Mouse (Mus musculus): ENCODE results near the gene Aox1. TPM values are rescaled to one million over a fixed set of nuclear protein-coding genes. Genes with fewer than 3 reads are reported as not detected.
A peak's percentile ranks its signal among the peaks of the same experiment; 100 is the strongest.
"Not testable (repeated sequence)": the region's sequence is repeated elsewhere in the genome, so short reads cannot be mapped to it uniquely, and the experiment has no call there.

The Aox1 gene
- 1 to 10 TPM; 2.7 to 2.9 TPM for total RNA-seq (2021)

GRCm38 (mm10) chr1:58029636-58030117 lies at the start of gene Aox1:
TSS of gene Aox1 (plus strand) at chr1:58029931.
- intact Hi-C loops (cut with DNase I): loop anchor here (2.0 kb wide), 1 partner anchor 605 kb away; no protein-coding TSS in a partner anchor
- peak; percentile 72 to 76 for DNase-seq

- intact Hi-C loops (cut with DNase I): no loop called here
These were observed 40.6 kb upstream of the Aox1 start for GRCm38 (mm10) chr1:57989052-57989600.

DNA sequence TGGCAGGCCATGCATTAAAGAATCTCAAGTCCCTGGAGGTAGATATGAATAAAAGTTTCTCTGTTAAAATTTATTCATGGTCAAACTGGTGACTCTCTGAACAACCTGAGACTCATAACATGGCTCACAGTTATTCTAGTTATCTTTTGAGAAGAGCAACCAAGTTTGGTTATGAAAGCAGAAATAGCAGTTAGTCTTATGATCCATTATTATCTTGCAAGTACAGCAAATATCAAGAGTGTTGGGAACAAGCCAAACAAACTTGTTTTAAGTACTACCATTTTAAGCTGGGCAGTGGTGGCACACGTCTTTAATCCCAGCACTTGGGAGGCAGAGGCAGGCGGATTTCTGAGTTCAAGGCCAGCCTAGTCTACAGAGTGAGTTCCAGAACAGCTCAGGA lies 38.5 kb upstream of the Aox1 start:
- no peak for DNase-seq
- intact Hi-C loops (cut with DNase I): loop anchor here (2.0 kb wide), 1 partner anchor 20 kb away; no protein-coding TSS in a partner anchor

More at GRCm38 (mm10) chr1:57989052-57989600, 40.6 kb upstream of the Aox1 start:
- peak; percentile 28 to 34 for DNase-seq

DNA sequence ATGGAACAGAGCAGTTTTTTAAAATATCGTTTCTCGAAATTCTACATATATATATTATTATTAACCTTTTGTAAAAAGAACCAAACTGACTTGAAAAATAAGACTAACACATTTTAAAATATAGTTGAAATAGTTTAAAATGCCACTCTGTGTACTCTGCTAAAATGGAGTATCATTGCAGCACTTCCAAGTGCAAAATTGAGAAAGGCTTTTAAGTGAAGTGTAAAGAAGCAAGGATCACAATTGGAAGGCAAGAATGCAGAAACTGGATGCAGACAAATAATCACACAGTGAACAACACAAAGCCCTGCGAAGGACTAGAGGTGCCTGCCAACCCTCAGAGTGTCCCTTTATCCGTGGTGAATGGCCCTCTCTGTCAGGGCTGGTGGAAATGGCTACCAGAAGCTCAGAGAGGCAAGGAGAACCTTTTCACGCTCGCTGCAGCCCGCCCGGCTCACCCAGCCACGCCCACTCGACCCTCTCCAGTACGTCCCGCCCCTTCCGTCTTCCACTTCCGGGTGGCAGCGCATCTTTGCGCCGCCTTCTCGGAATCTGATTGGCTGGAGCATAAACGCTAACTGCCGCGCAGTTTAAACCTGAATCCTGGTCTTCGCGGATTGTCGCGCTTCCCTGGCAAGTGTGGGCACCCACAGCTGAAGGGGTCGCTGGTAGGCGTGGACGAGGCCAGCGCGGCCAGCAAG lies 34.1 kb upstream of the Aox1 start, which contains the start of gene Sgo2a:
Gene Sgo2a (plus strand): TSS at position 540 of the 701 bp plus-strand sequence.
- intact Hi-C loops (cut with DNase I): no loop called here
- peak; percentile 93 to 96 for DNase-seq

DNA sequence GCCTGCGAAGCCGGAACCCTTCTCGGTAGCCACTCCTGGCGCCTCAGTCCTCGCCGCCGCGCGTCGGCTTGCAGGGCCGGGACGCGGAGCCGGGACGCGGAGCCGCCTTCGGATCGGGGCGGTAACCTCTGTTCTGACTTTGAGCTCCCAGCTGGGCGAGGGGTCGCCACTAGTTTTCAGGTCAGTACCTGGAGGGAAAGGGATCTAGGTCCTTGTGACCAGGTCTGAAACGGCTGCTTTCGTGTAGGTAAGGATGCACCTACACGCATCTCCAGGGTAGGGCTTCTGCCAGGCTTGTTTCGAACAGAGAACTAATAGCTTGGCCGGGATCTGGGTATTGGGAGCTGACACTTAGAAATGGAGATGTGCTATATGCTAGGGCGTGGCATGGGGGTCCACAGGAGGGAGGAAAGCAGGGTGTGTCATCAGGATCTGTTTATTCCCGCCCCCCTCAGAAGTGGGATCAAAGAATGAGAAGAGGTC lies 33.6 kb upstream of the Aox1 start:
- intact Hi-C loops (cut with DNase I): no loop called here
- no peak for DNase-seq

DNA sequence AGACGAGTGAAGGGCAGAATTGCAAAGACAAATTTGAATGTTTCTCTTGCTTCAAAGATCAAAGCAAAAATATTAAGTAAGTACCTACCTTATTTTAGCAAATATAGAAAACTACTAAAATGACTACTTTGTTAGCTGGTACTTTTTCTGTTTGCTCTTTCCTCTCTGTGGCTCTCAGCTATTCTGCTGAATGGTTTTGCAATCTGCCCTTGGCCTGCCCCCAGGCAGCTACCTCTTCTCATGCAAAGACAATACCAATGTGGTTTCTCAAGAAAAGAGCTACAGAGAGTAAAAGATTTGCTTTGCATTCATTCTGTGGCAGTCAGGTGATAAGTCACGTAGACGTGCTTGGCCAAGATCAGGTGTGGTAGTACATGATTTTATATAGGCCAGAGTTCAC lies 31.6 kb upstream of the Aox1 start:
- intact Hi-C loops (cut with DNase I): no loop called here
- no peak for DNase-seq

- DNase-seq; intact Hi-C loops (cut with DNase I): not testable (repeated sequence)
These were observed 23.3 kb upstream of the Aox1 start for GRCm38 (mm10) chr1:58006388-58006787.

DNA sequence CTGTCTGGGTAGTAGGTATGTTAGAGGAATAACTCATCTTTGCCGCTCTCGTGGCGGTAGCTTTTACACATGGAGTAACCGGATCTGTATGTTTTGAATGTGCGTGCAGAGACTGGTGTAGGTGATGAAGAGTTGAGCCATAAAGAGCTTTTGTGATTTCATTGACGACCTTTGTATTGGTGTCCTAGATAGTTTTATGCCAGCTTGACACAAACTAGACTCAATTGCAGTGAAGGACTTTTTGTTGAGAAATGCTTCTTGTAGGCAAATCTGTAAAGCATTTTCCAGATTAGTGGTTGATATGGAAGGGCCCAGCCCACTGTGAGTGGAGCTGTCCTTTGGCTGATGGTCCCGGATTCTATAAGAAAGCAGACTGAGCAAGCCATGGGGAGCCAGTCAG lies 10.9 kb upstream of the Aox1 start, which contains the start of gene Kctd18:
Gene Kctd18 (minus strand): TSS at position 101 of the 400 bp plus-strand sequence.
- intact Hi-C loops (cut with DNase I): no loop called here
- DNase-seq: no peak

- intact Hi-C loops (cut with DNase I): no loop called here
- no peak for DNase-seq
These were observed 2.0 kb upstream of the Aox1 start for GRCm38 (mm10) chr1:58027707-58028106.

DNA sequence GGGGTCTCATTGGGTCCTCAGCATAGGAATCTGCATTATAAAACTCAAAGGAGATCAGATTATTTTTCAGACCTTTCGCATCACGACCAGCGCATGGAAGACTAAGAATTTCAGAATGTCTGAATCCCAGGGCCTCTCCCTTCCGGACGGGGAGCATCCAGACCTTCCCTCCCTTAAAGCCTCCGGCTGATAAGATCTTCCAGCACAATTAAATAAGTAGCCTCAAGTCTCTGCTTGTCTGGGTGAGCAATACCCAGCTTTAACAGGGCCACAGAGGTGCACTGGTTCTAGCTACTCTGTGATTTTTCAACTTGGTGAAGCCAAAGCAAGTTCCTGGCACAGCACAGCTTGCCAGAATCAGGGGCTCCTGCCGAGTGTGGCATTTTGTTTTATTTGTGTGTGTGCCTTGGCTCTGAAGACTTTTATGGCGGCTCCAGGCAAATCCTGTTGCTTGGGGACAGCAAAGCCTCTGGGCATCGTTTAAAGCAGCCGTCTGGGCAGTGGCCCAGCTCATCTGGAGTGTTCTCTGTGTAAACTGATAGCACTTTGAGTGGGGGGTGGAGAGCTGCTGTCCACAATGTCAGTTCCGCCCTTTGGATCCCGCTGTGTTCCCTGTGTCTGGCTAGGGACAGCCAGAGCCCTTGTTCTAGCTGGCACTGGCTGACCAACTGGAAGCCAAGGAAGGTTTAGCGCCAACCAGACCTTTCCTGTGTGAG lies 583 bp downstream of the Aox1 start:
- intact Hi-C loops (cut with DNase I): loop anchor here (2.0 kb wide), 1 partner anchor 606 kb away; no protein-coding TSS in a partner anchor
- peak; percentile 90 to 92 for DNase-seq

DNA sequence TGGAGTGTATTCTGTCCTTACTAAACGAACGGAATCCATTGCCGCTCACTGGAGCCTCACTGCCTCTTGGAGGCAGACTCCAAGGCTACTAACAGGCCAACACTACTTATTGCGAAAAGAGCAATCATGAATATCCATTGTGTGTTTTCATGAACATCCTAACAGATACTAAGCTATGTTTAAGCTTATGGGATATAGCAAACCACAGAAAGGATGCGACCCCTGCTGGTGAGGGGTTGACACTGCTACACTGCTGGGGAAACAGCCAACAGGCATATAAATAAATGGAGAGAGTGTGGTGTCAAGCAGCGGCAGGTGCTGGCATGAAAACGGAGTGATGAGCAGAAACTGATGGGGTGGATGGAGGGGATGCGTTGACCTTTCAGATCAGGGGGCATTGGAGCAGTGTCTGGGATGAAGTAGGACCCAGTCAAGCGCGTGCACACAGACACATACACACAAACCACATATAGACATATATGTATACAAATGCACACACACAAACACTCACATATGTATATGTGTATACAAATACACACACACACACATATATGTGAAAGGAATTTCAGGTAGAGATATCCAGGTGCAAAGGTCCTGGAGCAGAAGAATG lies 1.5 kb downstream of the Aox1 start:
- DNase-seq: peak; percentile 51 to 65
- intact Hi-C loops (cut with DNase I): loop anchor here (2.0 kb wide), 1 partner anchor 606 kb away; no protein-coding TSS in a partner anchor

DNA sequence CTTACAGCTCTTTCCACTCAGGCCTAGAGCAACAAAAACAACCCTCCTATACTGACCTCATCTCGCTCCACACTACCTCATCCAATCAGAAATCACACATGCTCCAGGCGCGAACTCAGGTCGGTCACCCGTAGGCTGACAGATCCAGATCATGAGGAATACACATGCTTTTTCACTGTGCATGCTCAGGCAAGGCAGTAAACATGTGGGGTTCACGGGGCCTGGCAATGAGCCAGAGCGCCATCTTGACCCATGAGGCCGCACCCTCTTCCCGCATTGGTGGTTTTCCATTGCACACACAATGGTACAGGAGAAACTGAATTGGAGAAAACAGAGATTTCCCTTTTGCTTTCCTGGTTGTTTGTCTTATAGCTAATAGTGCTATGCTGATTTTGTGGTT lies 7.6 kb downstream of the Aox1 start:
- intact Hi-C loops (cut with DNase I); DNase-seq: not testable (repeated sequence)

- DNase-seq: no peak
- intact Hi-C loops (cut with DNase I): no loop called here
These were observed 15.3 kb downstream of the Aox1 start for GRCm38 (mm10) chr1:58045076-58045475.

- no peak for DNase-seq
- intact Hi-C loops (cut with DNase I): no loop called here
These were observed 15.8 kb downstream of the Aox1 start for GRCm38 (mm10) chr1:58045546-58045945.

DNA sequence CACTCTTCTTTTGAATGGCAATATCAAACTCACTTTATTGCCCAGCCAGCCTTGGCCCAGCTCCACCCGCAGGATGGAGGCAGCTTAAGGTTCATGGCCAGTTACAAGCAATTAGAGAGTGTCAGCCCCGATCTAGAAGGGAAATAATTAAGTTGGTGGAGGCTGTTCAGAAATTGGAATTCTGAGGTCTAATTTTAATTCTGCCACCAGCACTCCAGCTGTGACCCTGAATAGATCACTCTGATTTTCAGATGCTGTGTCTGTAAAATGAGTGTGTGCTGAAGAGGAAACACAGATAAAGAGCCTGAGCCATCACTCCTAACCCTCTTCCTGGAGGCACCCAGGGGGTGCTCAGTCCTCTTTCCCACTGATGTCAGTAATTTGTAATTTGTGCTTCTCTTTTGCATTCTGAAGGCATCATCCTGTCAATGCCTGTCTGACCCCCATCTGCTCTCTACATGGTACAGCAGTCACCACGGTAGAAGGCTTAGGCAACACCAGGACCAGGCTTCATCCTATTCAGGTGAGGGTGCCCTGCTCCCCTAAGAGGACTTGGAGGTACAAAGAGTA lies 17.1 kb downstream of the Aox1 start:
- no peak for DNase-seq
- intact Hi-C loops (cut with DNase I): no loop called here

DNA sequence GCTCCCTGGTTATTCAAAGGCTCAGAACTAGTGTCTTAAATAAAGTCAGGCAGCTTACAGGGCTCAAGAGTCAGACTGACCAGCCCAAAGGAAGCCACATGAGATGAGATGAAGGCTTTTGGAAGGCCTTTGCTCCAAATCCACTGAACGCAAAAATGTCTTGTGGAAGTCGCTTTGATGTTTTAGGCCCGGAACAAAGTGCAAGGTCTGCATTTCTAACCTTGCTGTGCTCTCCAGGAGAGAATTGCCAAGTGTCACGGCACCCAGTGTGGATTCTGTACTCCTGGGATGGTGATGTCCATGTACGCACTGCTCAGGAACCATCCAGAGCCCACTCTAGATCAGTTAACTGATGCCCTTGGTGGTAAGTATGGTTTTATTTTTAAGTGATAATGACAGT lies 19.4 kb downstream of the Aox1 start:
- no peak for DNase-seq
- intact Hi-C loops (cut with DNase I): no loop called here

DNA sequence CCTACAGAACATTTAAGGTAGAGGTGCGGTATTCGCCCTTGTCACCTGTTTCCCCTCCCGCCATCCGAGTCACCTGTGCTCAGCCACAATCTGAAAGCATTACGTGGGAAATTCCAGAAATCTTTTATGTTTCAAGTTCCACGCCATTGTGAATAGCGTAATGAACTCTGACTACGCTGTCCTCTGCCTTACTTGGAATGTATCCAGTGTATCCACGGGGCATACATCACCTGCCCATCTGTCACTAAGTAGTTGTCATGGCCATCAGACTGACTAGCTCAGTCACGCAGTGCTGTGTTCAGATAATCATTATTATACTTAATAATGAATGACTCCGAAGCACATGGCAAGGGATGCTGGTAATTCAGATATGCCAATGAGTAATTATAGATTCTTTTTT lies 25.9 kb downstream of the Aox1 start:
- DNase-seq: no peak
- intact Hi-C loops (cut with DNase I): no loop called here

DNA sequence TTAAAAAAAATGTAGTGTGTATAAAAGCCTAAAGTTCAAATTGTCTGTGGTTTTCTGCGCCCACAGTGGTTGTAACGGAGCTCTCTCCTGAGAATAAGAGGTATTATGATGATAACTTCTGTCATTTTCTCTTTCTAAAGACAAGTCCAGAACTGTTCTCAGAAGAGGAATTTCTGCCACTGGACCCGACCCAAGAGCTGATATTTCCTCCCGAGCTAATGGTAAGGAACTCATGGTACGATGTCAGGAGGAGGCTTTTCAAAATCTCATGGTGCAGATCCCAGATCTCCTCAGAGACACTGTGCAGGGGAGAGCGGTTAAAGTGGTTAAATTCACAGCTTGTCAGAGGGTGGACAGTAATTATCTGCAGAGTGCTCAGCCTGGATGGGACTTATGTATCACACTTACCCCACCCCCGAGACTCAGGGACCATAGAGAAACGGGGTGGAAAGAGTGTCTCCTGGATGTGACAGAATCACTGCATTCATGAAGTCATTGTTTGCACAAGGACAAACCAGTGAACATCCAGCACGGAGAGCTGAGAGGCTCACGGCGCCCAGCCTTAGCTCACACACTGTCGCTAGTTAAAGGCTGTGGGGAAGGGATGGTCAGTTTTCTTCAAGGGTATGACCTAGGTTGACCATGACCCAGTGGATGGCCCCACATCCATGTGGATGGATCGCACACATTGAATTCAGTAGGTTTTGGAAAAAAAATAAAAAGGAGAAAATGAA lies 26.5 kb downstream of the Aox1 start:
- intact Hi-C loops (cut with DNase I): no loop called here
- peak in 1 of 2 experiments; percentile 13 for DNase-seq

DNA sequence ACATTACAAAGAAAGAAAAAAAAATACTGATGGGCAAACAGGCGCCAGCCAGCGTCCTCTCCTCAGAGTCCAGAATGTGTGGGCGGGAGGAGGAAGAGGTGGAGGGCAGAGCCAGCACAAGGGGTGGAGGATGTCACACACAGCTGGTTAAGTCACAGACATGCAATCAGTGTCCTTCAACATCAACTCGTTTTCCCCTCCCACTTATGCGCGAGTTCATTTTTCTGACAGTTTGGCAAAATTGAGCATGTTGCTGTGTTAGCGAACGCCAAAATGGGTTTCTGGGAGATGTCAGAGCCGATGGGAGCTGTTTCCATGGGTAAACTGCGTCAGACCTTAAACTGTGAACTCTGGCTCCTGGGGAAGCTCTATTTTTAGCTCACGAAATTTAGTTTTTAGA lies 27.2 kb downstream of the Aox1 start:
- DNase-seq: peak; percentile 10 to 19
- intact Hi-C loops (cut with DNase I): no loop called here

DNA sequence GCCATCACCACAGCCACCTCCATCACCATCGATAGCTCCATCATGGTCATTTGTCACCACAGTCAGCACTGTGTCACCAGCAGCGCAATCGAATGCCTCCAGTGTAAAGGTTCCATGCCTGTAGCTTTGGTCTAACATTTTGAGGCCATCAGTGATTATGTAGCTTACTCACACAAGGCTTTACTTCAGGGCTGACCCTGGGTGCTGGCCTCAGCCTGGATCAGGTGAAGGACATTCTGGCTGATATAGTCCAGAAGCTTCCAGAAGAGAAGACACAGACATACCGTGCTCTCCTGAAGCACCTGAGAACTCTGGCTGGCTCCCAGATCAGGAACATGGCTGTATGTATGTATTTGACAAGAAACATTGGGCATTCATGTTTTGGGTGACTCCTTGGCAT lies 29.1 kb downstream of the Aox1 start:
- DNase-seq: no peak
- intact Hi-C loops (cut with DNase I): no loop called here
